Mouse (Mus musculus) frontal cortex, adult (tissue): ENCODE data around the gene Syt17.
"Not testable (repeated sequence)": the region's sequence is repeated elsewhere in the genome, so short reads cannot be mapped to it uniquely, and the experiment has no call there.

Source experiments
- ATAC-seq: cut with Nextera tagmentation; 2 replicates; pipeline ENCODE4 v1.9.2; 2017; ENCODE audit warnings: mild to moderate bottlenecking, moderate library complexity, mixed read lengths; ENCODE audit not compliant: low TSS enrichment

Gene Syt17

DNA sequence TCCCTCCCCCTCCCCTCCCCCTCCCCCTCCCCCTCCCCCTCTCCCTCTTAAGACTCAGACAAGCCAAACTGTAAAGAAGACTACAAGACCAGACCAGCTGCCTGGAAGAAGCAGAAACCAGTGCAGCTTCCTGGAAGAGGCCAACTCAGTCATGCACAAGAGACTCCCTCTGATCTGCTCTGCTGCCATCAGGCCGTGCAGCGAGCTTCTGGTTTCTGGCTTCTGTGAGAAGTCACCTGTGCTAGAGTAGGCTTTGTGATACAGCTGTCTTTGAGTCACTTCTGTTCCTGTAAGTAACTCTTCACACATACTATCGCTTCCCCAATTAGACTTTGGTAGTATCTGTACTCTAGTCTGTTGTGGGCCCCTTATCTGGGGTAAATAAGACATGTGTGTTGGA is 68.0 kb downstream of the Syt17 start:
- no peak for ATAC-seq

DNA sequence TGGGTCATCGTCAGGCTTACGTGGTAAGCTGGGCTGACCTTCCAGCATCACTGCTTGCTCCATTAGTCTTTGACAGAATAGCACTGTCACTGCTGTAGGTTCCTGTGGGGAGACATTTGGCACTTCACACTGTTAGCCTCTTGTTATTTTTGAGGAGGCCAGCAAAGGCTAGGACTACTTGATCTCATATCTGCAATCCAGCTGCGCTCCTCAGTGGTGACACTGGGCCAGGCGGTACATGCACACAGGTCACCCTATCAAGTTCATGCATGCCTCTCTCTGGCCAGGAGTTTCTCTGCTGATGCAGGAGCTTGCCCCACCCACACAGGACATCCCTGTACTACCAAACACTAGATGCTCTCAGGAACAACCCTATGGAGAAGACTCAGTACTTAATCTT is 71.4 kb downstream of the Syt17 start:
- ATAC-seq: no peak

DNA sequence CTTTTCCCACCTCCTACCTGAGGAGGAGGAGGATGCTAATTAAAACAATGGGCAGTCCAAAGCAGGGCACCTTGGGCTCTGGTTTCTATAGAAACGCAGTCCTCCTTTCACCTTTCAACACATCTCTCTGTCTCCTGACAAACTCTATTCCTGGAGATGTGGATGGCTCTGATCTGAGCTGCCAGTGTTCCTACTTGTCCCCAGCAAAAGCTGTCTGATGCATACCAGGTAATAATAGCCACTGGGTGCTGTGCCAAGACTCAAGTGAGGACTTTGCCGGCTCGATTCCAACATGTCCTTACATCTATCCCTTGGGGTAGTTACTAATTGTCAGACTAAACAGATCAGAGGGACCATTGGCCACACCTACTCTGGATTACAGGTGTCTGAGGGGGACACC is 72.7 kb downstream of the Syt17 start:
- peak; percentile 62 for ATAC-seq

DNA sequence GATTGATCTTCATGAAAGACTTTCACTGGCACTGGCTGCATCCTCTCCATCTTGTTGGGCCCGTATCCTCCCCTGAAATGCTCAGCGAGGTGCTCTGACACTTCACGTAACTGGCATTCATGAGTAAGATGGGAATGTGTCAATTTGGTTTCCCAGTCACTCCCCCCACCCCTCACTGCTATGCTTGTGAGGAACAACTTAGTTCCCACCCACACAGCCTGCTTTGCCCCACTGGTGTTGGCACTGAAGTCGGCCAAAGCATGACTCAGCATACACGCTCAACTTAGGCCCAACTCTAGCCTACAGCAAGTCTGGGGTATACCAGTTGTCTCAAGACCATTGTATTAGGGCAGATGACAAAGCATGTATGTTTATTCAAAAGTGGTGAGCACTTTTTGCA is 76.7 kb downstream of the Syt17 start:
- ATAC-seq: peak; percentile 76

DNA sequence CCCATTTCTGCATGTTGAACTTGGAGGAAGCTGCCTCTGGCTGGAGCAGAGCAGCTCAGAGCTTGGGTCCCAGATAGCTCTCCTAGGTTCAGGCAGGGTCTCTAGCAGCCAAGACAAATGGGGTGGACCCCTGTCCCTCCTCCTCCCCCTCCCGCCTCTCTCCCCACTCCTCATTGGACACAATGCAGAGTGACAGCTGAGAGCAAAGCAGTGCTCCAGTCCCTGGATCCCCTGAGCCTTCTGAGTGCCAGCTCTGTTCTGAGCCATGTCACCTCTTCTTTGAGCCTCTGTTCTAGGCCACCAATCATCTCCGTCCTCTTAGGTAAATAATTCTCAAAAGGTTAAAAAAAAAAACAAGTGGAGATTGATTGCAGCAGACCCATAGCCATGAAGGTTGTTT is 78.3 kb downstream of the Syt17 start:
- no peak for ATAC-seq

DNA sequence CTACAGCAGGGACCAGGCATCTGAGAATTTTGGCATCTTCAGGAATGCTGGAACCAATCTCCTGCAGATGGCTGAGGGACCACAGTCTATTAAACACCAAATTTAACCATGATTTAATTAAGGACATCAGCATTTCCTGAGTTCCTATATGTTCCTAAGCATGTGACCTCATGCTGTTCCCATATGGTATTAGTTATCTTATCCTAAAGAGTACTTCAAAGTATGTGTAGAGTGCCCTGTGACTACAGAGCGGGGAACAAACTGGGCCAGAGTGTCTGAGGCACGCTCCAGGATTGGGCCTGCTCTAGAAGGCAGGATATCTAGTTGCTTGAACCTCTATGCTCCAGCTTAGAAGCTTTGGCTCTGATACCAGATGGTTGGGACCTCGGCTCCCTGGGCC is 82.1 kb downstream of the Syt17 start:
- no peak for ATAC-seq

DNA sequence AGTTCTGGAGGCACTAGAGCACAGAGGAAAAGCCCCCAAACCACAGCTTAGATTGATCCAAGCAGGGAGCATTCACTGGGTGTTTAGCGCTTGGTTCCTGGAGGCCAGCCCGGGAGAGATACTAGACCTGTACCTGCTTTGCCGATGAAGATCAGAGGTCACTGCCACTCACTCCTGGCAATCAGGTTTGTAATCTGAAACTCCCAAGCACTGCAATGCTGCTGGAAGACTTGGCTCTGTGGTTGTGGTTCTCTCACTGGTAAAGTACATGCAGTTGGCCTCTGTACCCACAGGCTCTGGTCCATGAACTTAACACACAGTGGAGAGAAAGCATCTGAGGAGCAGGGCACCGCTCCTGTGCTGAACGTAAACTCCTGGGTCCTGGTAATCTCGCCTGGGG is 82.8 kb downstream of the Syt17 start:
- peak; percentile 6; the same call in 1 of the 2 replicates for ATAC-seq

DNA sequence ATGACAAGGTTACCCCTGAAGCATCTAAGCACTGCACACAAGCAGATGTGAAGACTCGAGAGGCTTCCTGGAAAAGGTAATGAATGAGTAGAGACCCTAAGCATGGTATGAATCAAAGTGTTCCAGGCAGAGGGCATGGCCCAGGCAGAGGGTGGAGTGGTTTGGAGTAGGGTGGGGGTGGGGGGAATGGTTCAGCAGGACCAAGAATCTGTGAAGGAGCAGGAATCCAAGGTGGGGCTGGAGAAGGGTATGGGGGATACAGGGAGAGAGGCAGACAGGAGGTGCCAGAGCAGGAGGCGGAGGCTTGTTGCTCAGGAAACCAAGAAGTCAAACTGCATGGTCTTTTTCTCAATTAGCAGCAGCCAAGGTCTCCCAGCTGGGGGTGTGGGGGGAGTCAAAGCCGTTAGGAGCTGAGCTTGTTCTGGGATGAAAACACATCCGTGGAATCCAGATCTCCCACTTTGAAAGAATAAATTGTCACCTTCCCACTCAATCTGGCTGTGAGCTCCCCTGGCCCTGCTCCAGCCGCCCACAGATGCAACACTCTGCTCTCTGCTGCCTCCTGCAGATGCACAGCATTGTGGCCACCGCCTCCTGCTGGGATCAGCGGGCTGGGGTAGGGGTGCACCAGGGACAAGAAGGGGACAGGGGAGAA is 83.5 kb downstream of the Syt17 start:
- peak; percentile 88 for ATAC-seq

DNA sequence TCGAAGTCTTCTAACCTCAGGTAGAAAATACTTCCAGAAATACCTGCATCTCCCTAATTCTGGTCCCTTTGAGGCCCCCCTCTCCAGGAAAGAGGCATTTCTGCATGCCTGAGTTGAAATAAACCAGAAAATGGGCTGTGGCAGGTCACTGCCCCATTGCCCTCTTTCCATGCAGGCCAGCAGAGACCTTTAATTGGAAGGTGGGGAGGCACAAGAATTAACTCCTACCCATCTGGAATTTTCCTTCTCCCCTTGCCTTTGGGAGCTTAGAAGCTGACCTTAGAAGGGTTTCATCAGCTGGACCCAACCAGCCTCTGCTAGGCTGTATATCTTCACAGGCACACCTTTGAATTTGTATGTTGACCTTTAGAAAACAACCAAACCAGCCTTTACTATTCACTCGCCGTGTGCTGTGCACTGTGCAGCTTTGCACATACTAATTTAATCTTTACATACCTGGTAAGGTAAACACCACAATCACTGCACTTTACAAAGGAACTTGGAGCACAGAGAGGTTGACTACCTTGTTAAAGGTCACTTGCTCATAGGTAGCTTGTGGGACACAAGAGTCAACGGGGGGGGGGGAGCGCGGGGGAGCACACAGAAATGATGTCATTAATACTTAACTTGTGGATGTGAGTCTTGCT is 84.3 kb downstream of the Syt17 start:
- ATAC-seq: no peak

DNA sequence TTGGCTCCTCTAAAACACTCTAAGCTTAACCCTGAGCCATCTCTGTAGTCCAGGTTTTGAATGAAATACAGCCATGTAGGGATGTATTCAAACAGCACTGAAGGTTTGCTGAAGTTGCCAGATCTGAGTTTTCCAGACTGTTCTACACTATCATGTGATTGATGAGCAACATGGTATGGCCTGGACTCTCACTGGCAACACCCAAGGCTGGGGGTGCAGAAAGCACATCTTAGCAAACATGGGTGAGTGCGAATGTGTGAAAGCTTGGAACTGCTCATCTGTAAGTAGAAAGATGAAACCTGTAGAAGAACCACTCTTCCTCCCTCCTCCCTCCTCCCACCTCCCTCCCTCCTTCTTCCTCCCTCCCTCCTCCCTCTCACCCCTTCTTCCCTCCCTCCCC is 85.1 kb downstream of the Syt17 start:
- 0 out of 2 replicates have a peak, but pooled peaks have one; percentile 13 for ATAC-seq

DNA sequence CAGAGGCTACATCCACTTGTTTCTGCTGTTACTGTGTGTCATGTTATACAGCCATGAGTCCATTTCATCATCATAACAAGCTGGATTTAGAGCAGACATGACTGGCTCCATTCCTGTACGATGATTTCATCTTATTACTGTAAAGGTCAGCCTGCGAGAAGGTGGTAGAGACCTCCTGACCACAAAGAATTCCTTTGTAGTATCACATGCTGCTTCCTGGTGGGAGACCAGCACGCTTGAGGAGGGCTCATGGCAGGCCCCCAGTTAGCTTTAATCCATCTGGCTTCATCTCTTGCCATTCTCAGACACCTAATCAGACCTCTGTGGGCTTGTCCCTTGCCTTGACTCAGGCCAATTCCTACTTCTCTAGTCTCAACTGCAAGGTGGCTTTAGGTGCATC is 85.8 kb downstream of the Syt17 start:
- ATAC-seq: no peak

DNA sequence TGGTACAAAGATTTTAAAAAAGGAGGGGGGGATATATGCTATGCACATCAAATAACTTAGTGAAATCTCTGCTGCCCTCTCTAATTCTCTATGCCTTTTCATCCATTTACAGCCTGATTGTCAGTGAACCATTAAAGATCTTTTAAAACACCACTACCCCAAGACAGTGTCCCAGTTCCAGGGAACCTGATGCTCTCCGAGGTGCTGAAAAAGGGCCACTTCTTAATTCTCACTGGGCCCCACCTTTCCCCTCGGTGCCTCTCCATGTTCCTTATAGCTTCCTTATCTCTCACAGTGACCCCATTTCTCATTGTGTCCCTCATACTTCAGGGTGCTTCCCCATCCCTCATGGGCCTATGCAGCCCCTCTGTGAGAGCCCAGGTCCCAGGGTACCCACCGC is 89.0 kb downstream of the Syt17 start:
- no peak for ATAC-seq

DNA sequence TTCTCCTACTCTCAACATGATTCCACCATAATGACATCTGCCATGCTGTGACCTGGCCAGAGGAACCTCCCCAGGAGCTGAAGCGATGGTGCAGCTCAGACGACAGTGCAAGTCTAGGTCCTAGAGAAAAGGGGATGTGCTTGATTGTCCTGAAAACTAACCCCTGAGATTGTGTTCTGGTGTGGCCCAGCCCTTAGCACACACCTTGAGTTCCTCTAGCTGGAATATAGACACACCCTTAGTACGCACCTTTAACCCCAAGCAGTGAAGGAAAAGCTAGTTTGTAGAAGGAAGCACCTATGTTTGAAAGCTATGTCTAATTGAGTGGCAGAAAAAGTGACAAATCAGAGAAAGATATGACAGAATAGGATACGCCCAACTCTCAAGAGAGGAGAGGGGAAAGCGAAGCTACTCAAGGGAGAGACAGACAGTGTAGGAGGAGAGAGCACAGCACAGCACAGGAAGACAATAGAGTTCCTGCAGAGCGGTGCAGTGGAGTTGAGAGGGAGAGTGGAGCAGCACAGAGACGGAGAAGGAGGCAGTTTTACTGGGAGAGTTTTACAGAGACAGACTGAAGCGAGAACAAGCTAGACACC is 91.5 kb downstream of the Syt17 start:
- not testable (repeated sequence) for ATAC-seq

DNA sequence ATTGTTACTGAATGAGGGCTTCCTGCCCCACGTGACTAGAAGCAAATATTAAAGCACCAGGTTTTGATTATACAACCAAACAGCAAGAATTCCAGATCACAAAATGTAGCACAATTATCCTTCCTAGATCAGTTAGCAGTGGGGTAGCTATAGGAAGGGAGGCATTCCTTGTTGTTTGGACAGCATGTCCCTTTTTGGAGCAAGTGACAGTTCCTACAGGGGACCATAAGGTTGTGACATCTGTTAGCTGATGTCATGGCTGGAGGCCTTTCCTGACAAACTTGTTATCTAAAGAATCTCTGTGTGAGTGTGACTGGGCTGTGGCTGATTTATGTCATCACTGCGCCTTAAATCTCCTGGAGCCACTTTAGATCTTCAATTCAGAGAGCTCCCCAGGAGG is 97.2 kb downstream of the Syt17 start:
- ATAC-seq: no peak

DNA sequence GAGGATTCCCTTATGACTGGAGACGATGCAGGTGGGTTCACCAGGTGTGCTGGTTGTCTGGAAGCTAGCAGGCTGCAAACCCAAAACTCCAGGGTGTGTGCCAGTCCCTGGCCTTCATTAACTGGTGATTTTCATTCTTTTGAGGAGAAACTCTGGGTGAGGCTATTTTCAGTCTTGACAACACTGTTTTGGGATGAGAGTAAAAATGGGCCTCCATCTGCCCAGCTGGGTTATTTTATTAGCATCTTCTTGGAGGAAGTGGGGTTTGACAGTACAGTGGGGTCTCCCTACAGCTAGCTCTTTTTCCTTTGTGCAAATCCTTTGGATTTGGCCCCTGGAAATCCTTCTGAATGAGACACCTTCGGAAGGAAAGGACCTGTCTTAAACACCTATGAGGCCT is 101.1 kb downstream of the Syt17 start:
- peak; percentile 64; the same call in 1 of the 2 replicates for ATAC-seq

DNA sequence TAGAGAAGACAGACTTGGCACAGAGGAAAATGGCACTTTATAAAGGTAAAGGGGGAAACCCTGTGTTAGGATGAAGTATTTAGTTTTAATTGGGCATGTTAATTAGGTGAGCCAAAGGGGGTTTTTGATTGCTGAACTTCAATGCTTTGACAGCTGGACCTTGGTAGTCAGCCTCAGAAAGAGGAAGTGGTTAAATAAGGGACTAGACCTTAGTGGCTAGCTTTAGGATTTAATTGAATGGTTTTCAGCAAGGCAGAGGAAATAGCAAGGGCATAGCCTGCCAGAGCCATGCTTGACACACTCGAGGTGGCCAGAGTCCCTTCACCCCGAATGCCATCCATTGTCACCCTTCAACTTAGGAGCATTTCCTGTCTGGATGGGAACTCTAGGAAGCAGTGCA is 101.6 kb downstream of the Syt17 start:
- ATAC-seq: no peak

DNA sequence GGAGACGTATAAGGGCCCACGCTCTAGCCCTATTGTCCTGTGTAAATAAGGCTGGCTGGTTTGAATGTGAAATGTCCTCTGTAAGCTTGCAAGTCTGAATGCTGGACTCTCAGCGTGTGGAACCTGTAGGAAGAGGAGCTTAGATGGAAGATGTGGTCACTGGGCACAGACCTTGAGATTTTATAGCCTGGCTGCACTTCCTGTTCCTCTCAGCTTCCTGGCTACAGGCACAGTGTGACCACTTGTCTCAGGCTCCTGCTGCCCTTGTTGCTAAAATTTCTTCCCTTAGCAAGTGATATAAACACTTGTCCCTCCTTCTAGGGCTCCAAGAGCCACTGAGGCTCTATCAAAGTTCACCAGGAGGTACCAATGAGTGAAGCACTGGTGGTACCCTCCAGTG is 102.6 kb downstream of the Syt17 start:
- no peak for ATAC-seq

DNA sequence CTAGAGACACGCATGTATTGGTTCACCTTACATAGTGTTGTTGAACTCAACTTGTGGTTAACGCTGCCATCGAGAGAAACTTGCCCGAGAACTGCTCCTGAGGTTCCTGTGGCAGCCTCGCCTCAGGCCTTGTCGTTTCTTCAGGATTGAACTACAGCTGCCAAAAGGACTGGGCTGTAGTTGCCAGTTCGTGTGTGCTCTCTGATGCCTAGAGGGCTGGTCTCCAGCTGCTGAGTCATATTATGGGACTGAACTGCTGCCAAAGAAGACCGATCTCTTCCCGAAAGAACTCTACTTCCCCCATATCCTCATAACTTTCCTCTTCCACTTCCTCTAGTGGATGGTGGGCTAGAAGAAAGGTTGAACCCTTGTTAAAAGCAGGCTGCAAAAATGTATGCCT is 103.3 kb downstream of the Syt17 start:
- no peak for ATAC-seq
